Comparison of ENCODE assay signal across 13 mouse cellular contexts in the genomic region with DNA sequence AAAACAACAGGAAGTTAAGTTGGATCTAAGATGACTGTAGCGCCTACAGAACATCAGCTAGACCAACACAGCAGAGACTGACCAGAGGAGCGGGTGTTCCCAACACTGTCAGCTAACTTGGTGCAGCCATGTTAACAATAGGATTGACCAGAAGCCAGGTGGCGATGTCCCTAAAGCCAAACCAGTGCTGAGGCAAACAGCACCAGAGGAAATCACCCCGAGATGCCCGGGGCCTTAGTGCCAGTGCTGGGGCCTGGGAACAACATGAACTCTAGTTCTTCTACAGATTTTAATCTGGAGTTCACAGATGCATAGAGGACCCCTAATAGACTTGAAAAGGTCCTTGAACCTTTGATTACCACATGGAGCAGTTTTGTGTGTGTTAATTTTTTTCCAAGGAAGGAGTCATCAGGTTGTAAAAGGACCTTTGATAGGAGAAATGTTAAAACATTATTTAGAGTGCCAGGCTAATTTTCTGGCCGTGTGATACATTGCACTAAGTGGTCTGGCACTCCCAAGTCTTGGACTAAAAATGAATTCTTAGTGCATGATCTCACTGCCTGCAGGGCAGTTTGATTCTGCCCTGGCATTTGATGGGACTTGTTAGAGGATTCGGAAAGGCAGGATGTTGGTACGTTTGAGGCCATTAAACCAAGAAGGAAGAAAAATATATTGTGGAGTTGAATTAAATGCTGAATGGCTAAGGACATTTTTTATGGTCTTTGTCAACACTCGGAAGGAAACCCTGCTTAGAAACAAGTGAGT.
DNase-seq lines count a peak whose midpoint lies in the region; ATAC-seq and TF ChIP-seq lines count a peak whose summit lies in the region.
"Had no signal": no experiment of that assay in that cellular context is flagged by ENCODE, and none has a peak within 500 bp of the region (broad histone marks: within the 10 kb centered on the region; RNA-seq: fewer than 3 reads in every experiment).

No protein-coding gene starts in this region.

- no peak overlapping the region for H3K27ac ChIP-seq in forebrain, embryonic 14.5 days (ENCODE audit: low read depth, low read length)
- H3K27ac ChIP-seq in forebrain, embryonic 11.5 days (ENCODE audit: low read depth, low read length), result no peak overlapping the region
- no peak overlapping the region for H3K27ac ChIP-seq in hindbrain, postnatal 0 days
- no peak overlapping the region for H3K27ac ChIP-seq in hindbrain, embryonic 12.5 days
- peak overlapping the region; percentile 61; the same call in 1 of the 2 replicates for H3K27ac ChIP-seq in stomach, postnatal 0 days (replicated peaks)
- H3K27ac ChIP-seq in neural tube, embryonic 15.5 days (replicated peaks), result no peak overlapping the region
- H3K27ac ChIP-seq: liver, embryonic 15.5 days had no signal

- H3K9me3 ChIP-seq in forebrain, embryonic 14.5 days (replicated peaks; ENCODE audit: control insufficient read depth, low read length), result no peaks in the 10 kb centered on the region
- no peaks in the 10 kb centered on the region for H3K9me3 ChIP-seq in forebrain, embryonic 11.5 days (ENCODE audit: control insufficient read depth, low read length)
- no peaks in the 10 kb centered on the region for H3K9me3 ChIP-seq in hindbrain, postnatal 0 days (ENCODE audit: low read length)
- H3K9me3 ChIP-seq in hindbrain, embryonic 12.5 days (replicated peaks), result no peaks in the 10 kb centered on the region
- no peaks in the 10 kb centered on the region for H3K9me3 ChIP-seq in stomach, postnatal 0 days (ENCODE audit: control insufficient read depth, low read length)
- no peaks in the 10 kb centered on the region for H3K9me3 ChIP-seq in neural tube, embryonic 15.5 days (replicated peaks)
- H3K9me3 ChIP-seq: liver, embryonic 15.5 days; megakaryocyte, embryonic 14.5 days had no signal

- no peak for TF ChIP-seq EP300 in stomach, postnatal 0 days (optimal IDR thresholded peaks at IDR 0.05)

- WGBS in forebrain, embryonic 14.5 days, result 72% methylated on average over 9 of the region's 9 CpGs
- 90% methylated on average over 9 of the region's 9 CpGs for WGBS in forebrain, embryonic 11.5 days
- 72% methylated on average over 9 of the region's 9 CpGs for WGBS in hindbrain, postnatal 0 days
- 86% methylated on average over 9 of the region's 9 CpGs for WGBS in hindbrain, embryonic 12.5 days
- 70% methylated on average over 9 of the region's 9 CpGs for WGBS in stomach, postnatal 0 days
- 80% methylated on average over 9 of the region's 9 CpGs for WGBS in neural tube, embryonic 15.5 days

- H3K4me1 ChIP-seq in forebrain, embryonic 14.5 days (ENCODE audit: control insufficient read depth, insufficient read depth, low read length), result peaks cover 27% of the 10 kb centered on the region
- no peaks in the 10 kb centered on the region for H3K4me1 ChIP-seq in forebrain, embryonic 11.5 days (replicated peaks; ENCODE audit: control insufficient read depth, insufficient read depth, low read length)
- H3K4me1 ChIP-seq in hindbrain, postnatal 0 days (ENCODE audit: insufficient read depth, low read length), result no peaks in the 10 kb centered on the region
- H3K4me1 ChIP-seq in hindbrain, embryonic 12.5 days, result peaks cover 16% of the 10 kb centered on the region
- H3K4me1 ChIP-seq in stomach, postnatal 0 days (replicated peaks; ENCODE audit: control insufficient read depth, insufficient read depth), result 0 out of 2 replicates have a peak, but pooled peaks cover 2% of the 10 kb centered on the region
- peaks cover 26% of the 10 kb centered on the region for H3K4me1 ChIP-seq in neural tube, embryonic 15.5 days
- H3K4me1 ChIP-seq: liver, embryonic 15.5 days had no signal

- H3K4me2 ChIP-seq in forebrain, embryonic 14.5 days (ENCODE audit: low read length), result no peak overlapping the region
- no peak overlapping the region for H3K4me2 ChIP-seq in forebrain, embryonic 11.5 days (ENCODE audit: low read depth, low read length, severe bottlenecking)
- H3K4me2 ChIP-seq in hindbrain, postnatal 0 days (ENCODE audit: low read depth, low read length), result no peak overlapping the region
- H3K4me2 ChIP-seq in hindbrain, embryonic 12.5 days (replicated peaks), result no peak overlapping the region
- no peak overlapping the region for H3K4me2 ChIP-seq in stomach, postnatal 0 days (replicated peaks; ENCODE audit: low read depth)
- H3K4me2 ChIP-seq in neural tube, embryonic 15.5 days, result no peak overlapping the region
- H3K4me2 ChIP-seq: liver, embryonic 15.5 days had no signal

- no peak overlapping the region for H3K4me3 ChIP-seq in forebrain, embryonic 14.5 days (ENCODE audit: low read depth, low read length)
- no peak overlapping the region for H3K4me3 ChIP-seq in forebrain, embryonic 11.5 days (ENCODE audit: low read depth, low read length)
- H3K4me3 ChIP-seq in hindbrain, postnatal 0 days (ENCODE audit: low read length), result no peak overlapping the region
- no peak overlapping the region for H3K4me3 ChIP-seq in hindbrain, embryonic 12.5 days
- no peak overlapping the region for H3K4me3 ChIP-seq in stomach, postnatal 0 days (ENCODE audit: low read depth, low read length)
- no peak overlapping the region for H3K4me3 ChIP-seq in neural tube, embryonic 15.5 days (replicated peaks)
- H3K4me3 ChIP-seq: liver, embryonic 15.5 days; megakaryocyte, embryonic 14.5 days had no signal

- no peak overlapping the region for H3K9ac ChIP-seq in forebrain, embryonic 14.5 days (ENCODE audit: low read length)
- H3K9ac ChIP-seq in forebrain, embryonic 11.5 days (ENCODE audit: low read length), result no peak overlapping the region
- no peak overlapping the region for H3K9ac ChIP-seq in hindbrain, postnatal 0 days (replicated peaks; ENCODE audit: low read length)
- H3K9ac ChIP-seq in hindbrain, embryonic 12.5 days, result no peak overlapping the region
- no peak overlapping the region for H3K9ac ChIP-seq in stomach, postnatal 0 days (ENCODE audit: low read length)
- no peak overlapping the region for H3K9ac ChIP-seq in neural tube, embryonic 15.5 days (replicated peaks)
- H3K9ac ChIP-seq: liver, embryonic 15.5 days had no signal

- H3K27me3 ChIP-seq in forebrain, embryonic 14.5 days (replicated peaks; ENCODE audit: control insufficient read depth, insufficient read depth, low read length), result no peaks in the 10 kb centered on the region
- H3K27me3 ChIP-seq in forebrain, embryonic 11.5 days (ENCODE audit: control insufficient read depth, insufficient read depth, low read length), result no peaks in the 10 kb centered on the region
- H3K27me3 ChIP-seq in hindbrain, postnatal 0 days (ENCODE audit: insufficient read depth, low read length), result no peaks in the 10 kb centered on the region
- H3K27me3 ChIP-seq in hindbrain, embryonic 12.5 days, result no peaks in the 10 kb centered on the region
- H3K27me3 ChIP-seq in stomach, postnatal 0 days (ENCODE audit: control insufficient read depth, insufficient read depth, low read length), result no peaks in the 10 kb centered on the region
- no peaks in the 10 kb centered on the region for H3K27me3 ChIP-seq in neural tube, embryonic 15.5 days (replicated peaks)
- H3K27me3 ChIP-seq: liver, embryonic 15.5 days had no signal

- peak; percentile 61 for ATAC-seq in forebrain, embryonic 14.5 days
- no peak for ATAC-seq in forebrain, embryonic 11.5 days (replicated peaks; ENCODE audit: low FRiP score)
- ATAC-seq in hindbrain, postnatal 0 days, result no peak
- no peak for ATAC-seq in hindbrain, embryonic 12.5 days (ENCODE audit: low FRiP score)
- ATAC-seq in stomach, postnatal 0 days (ENCODE audit: low FRiP score, low TSS enrichment), result no peak
- ATAC-seq in neural tube, embryonic 15.5 days (ENCODE audit: low FRiP score), result no peak
- ATAC-seq: intestine, embryonic 16.5 days had no signal

- peak; percentile 64 for DNase-seq in forebrain, embryonic 14.5 days (ENCODE audit: low spot score)
- DNase-seq in forebrain, embryonic 11.5 days (ENCODE audit: low spot score), result no peak
- no peak for DNase-seq in hindbrain, postnatal 0 days (ENCODE audit: low spot score)
- DNase-seq in urinary bladder, postnatal 14 days (ENCODE audit: low spot score), result peak; percentile 68
- DNase-seq in urinary bladder, postnatal 10 days (ENCODE audit: low spot score), result no peak
- no peak for DNase-seq in stomach, postnatal 0 days (ENCODE audit: low spot score)
- DNase-seq: adrenal gland, adult 2 months; thymus, adult 18-20 months had no signal

- H3K36me3 ChIP-seq in forebrain, embryonic 14.5 days (ENCODE audit: control insufficient read depth, insufficient read depth, low read length), result no peaks in the 10 kb centered on the region
- H3K36me3 ChIP-seq in forebrain, embryonic 11.5 days (ENCODE audit: control insufficient read depth, insufficient read depth, low read length), result no peaks in the 10 kb centered on the region
- no peaks in the 10 kb centered on the region for H3K36me3 ChIP-seq in hindbrain, postnatal 0 days (ENCODE audit: insufficient read depth, low read length)
- no peaks in the 10 kb centered on the region for H3K36me3 ChIP-seq in hindbrain, embryonic 12.5 days
- H3K36me3 ChIP-seq in stomach, postnatal 0 days (ENCODE audit: control insufficient read depth, insufficient read depth, low read length), result no peaks in the 10 kb centered on the region
- no peaks in the 10 kb centered on the region for H3K36me3 ChIP-seq in neural tube, embryonic 15.5 days
- H3K36me3 ChIP-seq: liver, embryonic 15.5 days had no signal

- peak; percentile 20; the same call in 1 of the 2 replicates for TF ChIP-seq CTCF in hindbrain, postnatal 0 days (IDR thresholded peaks at IDR 0.05; ENCODE audit: low read depth)
- TF ChIP-seq CTCF in stomach, postnatal 0 days (IDR thresholded peaks at IDR 0.05; ENCODE audit: low read depth), result peak; percentile 17; the same call in 1 of the 2 replicates

Comparison
In these comparisons a context has a peak if more than half of its experiments do, and no peak if none do; other contexts are left out.
1. DNase-seq: peak in forebrain, embryonic 14.5 days (single experiment) and urinary bladder, postnatal 14 days (single experiment); none in forebrain, embryonic 11.5 days (single experiment), hindbrain, postnatal 0 days (single experiment), urinary bladder, postnatal 10 days (single experiment) and stomach, postnatal 0 days (single experiment).